Mouse (Mus musculus): ENCODE results near the gene Rsrc1. TPM values are rescaled to one million over a fixed set of nuclear protein-coding genes. Genes with fewer than 3 reads are reported as not detected.

Gene Rsrc1
- total RNA-seq, 1 experiment from 2014 or later: 42.1 TPM

GRCm38 (mm10) chr3:67378215-67378614 is 397.0 kb downstream of the Rsrc1 start:
- no peak for ATAC-seq (replicated peaks in 1 of 2; ENCODE audit: insufficient read depth in 1 of 2, low FRiP score in 2 of 2, low TSS enrichment in 1 of 2, low read depth in 1 of 2, poor library complexity in 2 of 2, severe bottlenecking in 2 of 2)

Other genes with a start within 250 kb of the Rsrc1 start
- not detected in 2 replicates for gene Shox2, start 381 bp downstream of the Rsrc1 start, total RNA-seq (2017)